Mouse (Mus musculus) activated CD4-positive, CD25-positive, alpha-beta regulatory T cell, adult 4 months (primary cell): Measurements from ENCODE around the gene Eml4. TPM values are rescaled to one million over a fixed set of nuclear protein-coding genes. Genes with fewer than 3 reads are reported as not detected.

ENCODE experiments used
- ATAC-seq: one replicate; pipeline ENCODE4 v1.8.0; 2017
- polyA plus RNA-seq, 2 experiments: library from polyadenylated mRNA; unstranded; fragments of 100-300 nt; shearing (Covaris generic); gene quantifications; one replicate each; pipeline ENCODE4 v1.2.1; 2017

The Eml4 gene
- polyA plus RNA-seq, 2 experiments from 2014 or later: 14.0 to 15.2 TPM

GRCm38 (mm10) chr17:83382752-83383151, 32.0 kb downstream of the Eml4 start:
- no peak for ATAC-seq

GRCm38 (mm10) chr17:83384981-83385380, 34.2 kb downstream of the Eml4 start:
- no peak for ATAC-seq

GRCm38 (mm10) chr17:83387161-83387560, 36.4 kb downstream of the Eml4 start:
- no peak for ATAC-seq

- ATAC-seq: no peak
These were observed 43.3 kb downstream of the Eml4 start for GRCm38 (mm10) chr17:83394013-83394412.

- peak; percentile 80 for ATAC-seq
These were observed 46.9 kb downstream of the Eml4 start for GRCm38 (mm10) chr17:83397571-83398100.

GRCm38 (mm10) chr17:83398756-83399155, 48.0 kb downstream of the Eml4 start:
- ATAC-seq: no peak

GRCm38 (mm10) chr17:83430607-83431006, 79.9 kb downstream of the Eml4 start:
- ATAC-seq: no peak

- no peak for ATAC-seq
These were observed 92.7 kb downstream of the Eml4 start for GRCm38 (mm10) chr17:83443406-83443805.

- ATAC-seq: no peak
These were observed 98.9 kb downstream of the Eml4 start for GRCm38 (mm10) chr17:83449583-83449982.

- ATAC-seq: no peak
These were observed 100.6 kb downstream of the Eml4 start for GRCm38 (mm10) chr17:83451367-83451766.

GRCm38 (mm10) chr17:83451796-83452195, 101.1 kb downstream of the Eml4 start:
- no peak for ATAC-seq

GRCm38 (mm10) chr17:83452451-83452850, 101.7 kb downstream of the Eml4 start:
- no peak for ATAC-seq

GRCm38 (mm10) chr17:83453587-83453986, 102.9 kb downstream of the Eml4 start:
- peak; percentile 44 for ATAC-seq

- peak; percentile 91 for ATAC-seq
These were observed 106.5 kb downstream of the Eml4 start for GRCm38 (mm10) chr17:83457271-83457670.

GRCm38 (mm10) chr17:83465969-83466368, 115.2 kb downstream of the Eml4 start:
- no peak for ATAC-seq

GRCm38 (mm10) chr17:83466697-83467251, 116.0 kb downstream of the Eml4 start:
- ATAC-seq: no peak

GRCm38 (mm10) chr17:83469586-83469985, 118.9 kb downstream of the Eml4 start:
- ATAC-seq: no peak

- ATAC-seq: no peak
These were observed 126.4 kb downstream of the Eml4 start for GRCm38 (mm10) chr17:83477089-83477488.

- no peak for ATAC-seq
These were observed 130.8 kb downstream of the Eml4 start for GRCm38 (mm10) chr17:83481551-83481950.

- ATAC-seq: no peak
These were observed 132.2 kb downstream of the Eml4 start for GRCm38 (mm10) chr17:83482817-83483536.

GRCm38 (mm10) chr17:83483784-83484183, 133.1 kb downstream of the Eml4 start:
- peak; percentile 30 for ATAC-seq

GRCm38 (mm10) chr17:83487762-83488161, 137.0 kb downstream of the Eml4 start:
- no peak for ATAC-seq

- no peak for ATAC-seq
These were observed 148.2 kb downstream of the Eml4 start for GRCm38 (mm10) chr17:83498889-83499288.

GRCm38 (mm10) chr17:83499692-83500091, 149.0 kb downstream of the Eml4 start:
- ATAC-seq: no peak
